Mouse (Mus musculus) right cerebral cortex, postnatal 36 days (tissue): Measurements from ENCODE around the gene Hspd1.
"Not testable (repeated sequence)": the region's sequence is repeated elsewhere in the genome, so short reads cannot be mapped to it uniquely, and the experiment has no call there.

Source experiments
- DNase-seq, 2 experiments: peaks; one replicate each; pipeline ENCODE4 v3.0.0; 2022; ENCODE audit warnings: low spot score in 2 of 2, mixed read lengths in 1 of 2

Hspd1 gene

GRCm38 (mm10) chr1:55087932-55088610, at the start of gene Hspd1, which contains the start of gene Hspe1:
TSS of gene Hspd1 (minus strand) at chr1:55088243.
TSS of gene Hspe1 (plus strand) at chr1:55088132.
- DNase-seq: peak; percentile 95 to 96

DNA sequence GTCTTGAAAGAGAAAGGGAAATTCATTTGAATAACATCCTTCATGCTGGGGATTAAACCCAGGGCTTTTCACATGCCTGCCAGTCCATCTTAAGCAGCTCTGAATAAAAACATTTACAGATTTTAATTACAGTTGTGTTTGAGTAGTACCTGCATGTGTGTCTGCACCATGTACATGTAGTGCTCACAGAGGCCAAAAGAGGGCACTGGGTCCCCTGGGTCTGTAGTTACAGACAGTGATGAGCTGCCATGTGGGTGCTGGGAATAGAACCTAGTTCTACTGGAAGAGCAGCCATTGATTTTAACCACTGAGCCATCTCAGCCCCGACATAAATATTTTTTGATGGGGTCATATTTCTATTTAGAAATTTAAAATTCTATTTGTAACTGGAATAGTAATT, 47.8 kb upstream of the Hspd1 start:
- DNase-seq: no peak

DNA sequence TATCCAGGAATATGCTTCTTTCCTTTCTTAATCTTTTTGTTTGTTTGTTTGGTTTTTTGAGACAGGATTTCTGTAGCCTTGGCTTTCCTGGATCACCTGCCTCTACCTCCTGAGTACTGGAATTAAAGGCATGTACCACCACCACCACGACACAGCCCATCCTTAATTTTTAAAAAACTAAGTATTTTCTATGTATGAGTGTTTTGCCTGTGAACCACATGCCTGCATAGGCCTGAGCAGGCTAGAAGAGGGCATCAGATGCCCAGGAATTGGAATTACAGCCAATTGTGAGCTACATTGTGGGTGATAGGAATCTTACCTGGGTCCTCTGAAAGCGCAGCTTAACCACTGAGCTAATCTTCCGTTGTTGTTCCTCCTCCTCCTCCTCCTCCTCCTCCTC, 46.3 kb upstream of the Hspd1 start:
- no peak for DNase-seq

GRCm38 (mm10) chr1:55133173-55133572, 45.1 kb upstream of the Hspd1 start:
- DNase-seq: no peak

DNA sequence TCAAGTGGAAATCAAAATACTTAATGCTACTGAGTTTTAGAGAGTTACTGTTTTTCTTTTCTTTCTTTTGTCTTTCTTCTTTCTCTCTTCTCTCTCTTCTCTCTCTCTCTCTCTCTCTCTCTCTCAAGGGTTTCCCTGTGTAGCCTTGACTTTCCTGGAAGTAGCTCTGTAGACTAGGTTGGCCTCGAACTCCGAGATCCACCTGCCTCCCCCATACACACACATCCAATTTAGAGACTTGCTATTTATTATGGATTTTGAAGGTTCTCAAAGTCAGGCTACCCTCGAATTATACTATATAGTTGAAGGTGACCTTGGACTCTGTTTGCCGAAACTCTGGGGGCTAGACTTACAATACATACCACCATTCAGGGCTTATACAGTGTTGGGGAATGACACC, 44.3 kb upstream of the Hspd1 start:
- DNase-seq: no peak

DNA sequence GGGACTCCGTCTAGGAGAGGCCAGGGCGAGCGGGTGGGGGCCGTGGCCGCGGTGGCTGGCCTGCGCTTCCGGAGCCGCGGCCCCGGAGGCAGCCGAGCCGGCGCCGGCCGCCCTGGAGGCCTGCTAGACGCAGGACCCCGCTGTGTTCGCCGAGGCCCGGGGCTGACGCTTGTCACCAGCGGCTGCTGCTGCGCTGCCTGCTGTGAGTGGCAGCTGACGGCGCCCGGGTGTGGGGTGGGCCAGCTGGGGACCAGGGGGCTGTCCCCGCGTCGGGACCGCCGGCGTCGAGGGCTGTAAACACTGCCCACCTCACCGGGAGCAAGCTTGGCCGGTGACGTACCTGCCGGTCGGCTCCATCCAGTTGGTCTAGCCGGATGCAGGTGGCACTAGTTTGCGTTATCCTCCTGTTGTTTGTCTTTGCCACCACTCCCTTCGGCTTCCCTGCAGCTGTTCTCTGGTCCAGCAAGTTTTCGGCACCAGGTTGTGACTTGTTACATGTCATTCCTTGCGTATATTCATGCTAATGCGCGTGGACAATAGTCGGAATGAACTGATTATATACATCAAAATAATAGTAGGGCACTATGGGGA, 43.5 kb upstream of the Hspd1 start:
- peak in 1 of 2 experiments; percentile 29 for DNase-seq

DNA sequence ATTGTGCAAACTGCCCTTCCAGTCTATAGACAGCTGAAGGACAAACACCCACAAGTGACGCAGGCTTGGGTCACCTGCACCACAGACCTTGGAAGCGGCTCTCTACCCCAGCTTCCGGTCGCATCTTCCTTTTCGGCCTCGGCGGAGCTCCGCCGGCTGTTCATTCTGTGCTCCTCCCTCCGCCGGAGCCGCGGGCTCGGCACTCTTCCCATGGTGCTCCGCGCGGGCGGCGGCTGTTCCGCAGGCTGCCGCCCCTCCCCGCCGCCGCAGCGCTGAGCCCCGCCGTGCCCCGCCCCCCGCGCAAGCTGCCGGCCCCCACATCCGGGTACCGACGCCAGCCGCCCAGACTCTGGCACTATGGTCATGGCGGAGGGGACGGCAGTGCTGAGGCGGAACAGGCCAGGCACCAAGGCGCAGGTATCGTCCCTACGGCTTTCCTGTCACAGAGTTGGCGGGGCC, 42.9 kb upstream of the Hspd1 start, which contains the start of gene Mob4:
Gene Mob4 (plus strand): TSS at position 289 of the 459 bp plus-strand sequence.
- DNase-seq: peak; percentile 86 to 87

DNA sequence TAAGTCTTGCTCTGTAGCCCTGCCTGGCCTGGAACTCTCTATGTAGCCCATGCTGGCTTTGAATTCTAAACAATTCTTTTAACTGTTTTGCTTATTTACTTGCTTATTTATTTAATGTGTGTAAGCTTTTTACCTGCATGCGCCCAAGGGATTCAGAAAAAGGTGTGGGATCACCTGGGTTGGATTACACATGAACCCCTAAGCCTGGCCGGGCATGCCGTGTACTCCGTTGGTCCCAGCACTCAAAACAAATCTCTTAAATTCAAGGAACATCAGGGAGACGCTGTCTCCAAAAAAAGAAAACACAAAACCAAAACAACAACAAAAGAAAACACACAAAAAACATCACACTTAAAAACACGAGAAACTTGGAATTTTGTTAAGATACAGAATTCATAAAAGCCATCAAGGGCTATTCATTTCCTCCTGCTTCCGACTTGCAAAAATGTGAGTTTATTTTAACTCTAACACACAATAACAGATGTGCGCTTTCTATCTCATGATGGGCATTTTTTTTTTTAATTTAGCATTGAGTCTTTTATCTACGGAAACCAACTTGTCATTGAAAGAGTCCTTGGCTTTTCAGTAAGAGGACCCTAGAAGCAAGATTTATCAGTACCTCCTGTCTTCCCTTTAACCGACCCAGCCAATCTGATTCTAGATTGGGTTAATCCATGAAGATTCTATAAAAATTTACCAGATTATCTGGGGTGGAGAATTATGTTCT, 42.3 kb upstream of the Hspd1 start:
- DNase-seq: no peak

DNA sequence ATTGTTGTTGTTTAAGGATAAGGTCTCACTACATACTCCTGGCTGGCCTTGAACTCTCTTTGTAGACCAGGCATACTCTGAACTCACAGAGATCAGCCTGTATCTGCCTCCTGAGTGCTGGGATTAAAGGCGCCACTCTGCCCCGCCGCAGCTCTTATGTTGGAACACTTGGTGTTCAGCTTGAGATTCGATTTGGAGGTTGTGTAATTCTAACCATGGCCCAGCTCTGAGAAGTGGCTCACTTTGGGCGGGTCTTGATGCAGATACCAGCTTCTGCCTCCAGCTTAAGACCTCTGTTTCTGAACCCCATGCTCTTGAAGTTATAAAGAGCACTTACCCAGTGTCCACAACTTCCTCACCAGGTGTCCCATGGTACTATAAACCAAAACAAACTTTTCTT, 41.7 kb upstream of the Hspd1 start:
- DNase-seq: no peak

DNA sequence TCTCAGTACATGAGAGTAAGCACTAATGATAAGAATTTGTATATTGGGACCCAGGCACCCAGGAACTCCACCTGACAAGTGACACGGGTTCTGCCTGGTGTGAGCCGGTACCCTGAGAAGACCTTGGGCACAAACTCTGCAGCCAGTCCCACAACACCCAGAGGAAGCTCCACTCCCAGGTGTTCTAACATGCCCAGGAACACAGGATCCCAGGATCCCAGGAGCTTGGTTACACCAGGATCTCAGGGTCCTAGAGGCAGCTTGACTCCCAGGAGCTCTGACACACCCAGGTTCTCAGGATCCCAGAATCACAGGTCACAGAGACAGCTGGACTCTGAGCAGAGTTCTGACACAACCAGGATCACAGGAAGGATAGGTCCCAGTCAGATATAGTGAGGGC, 36.1 kb upstream of the Hspd1 start:
- not testable (repeated sequence) for DNase-seq

GRCm38 (mm10) chr1:55123561-55123960, 35.5 kb upstream of the Hspd1 start:
- no peak for DNase-seq

DNA sequence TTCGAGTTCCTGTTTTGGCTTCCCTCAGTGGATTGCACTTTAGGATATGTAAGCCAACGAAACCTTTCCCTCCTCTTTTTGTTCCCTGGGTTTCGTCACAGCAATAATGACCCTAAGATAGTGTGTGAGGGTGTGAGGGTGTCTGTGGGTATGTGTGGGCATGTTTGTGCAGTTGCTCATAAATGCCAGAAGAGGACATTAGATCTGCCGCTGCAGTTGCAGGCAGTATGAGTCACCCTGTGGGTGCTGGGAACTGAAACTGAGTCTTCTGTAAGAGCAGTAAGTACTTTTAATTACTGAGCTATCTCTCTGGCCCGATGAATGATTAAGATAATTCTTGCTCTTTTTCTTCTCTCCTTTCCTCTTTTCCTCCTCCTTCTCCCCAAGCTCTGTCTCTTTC, 35.0 kb upstream of the Hspd1 start:
- no peak for DNase-seq

DNA sequence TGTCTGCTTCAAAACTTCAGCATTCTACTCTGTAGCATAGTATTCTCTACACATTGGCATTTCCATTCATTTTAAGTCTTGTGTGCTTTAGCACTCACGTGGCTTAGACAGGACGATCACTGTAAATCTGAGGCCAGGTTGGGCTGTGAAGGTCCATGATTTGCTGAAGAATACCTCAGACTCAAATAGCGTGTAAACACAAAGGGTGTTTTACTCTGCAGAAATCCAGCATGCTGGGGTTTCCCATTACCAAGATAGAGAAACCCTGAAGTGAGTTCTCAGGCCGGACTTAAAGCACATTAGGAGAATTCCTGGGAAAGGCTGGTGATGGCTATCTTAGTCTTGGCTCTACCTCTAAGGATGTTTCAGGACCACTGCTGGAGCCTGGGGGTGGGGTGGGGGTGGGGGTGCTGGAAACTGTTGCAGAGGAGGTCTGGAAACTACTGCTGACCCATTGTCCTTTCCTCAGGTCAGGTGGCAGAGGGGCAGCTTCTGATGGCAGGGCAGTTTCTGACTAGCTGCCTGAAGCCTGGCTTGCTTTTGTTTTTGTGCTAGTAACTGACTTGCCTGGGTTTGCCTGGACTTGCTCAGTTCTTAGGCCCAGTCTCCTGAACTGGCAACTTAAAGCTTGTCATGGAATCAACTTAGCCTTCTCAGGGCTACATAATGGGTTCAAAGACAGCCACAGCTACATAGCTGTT, 21.2 kb upstream of the Hspd1 start:
- DNase-seq: no peak

GRCm38 (mm10) chr1:55108473-55108872, 20.4 kb upstream of the Hspd1 start:
- no peak for DNase-seq

GRCm38 (mm10) chr1:55107644-55108043, 19.6 kb upstream of the Hspd1 start:
- no peak for DNase-seq

GRCm38 (mm10) chr1:55106919-55107585, 19.0 kb upstream of the Hspd1 start:
- no peak for DNase-seq

- DNase-seq: no peak
These were observed 4.4 kb upstream of the Hspd1 start for GRCm38 (mm10) chr1:55092469-55092868.

DNA sequence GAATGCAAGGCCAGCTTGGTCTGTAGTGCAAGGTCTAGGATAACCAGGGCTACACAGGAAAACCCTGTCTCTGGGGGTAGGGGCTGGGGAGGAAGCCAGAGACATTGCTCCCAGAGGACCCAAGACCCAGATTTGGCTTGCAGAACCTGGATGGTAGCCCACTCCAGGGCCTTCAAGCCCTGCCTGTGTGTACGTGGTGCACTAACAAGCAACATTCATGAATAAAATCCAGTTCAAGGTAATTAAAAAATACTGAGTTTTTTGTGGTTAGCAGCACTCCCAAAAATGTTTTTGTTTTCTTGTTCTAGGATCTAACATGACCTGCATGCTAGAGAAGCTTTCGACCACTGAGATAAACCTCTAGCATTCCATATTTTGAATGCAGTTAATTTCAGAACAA, 4.0 kb upstream of the Hspd1 start:
- DNase-seq: no peak

DNA sequence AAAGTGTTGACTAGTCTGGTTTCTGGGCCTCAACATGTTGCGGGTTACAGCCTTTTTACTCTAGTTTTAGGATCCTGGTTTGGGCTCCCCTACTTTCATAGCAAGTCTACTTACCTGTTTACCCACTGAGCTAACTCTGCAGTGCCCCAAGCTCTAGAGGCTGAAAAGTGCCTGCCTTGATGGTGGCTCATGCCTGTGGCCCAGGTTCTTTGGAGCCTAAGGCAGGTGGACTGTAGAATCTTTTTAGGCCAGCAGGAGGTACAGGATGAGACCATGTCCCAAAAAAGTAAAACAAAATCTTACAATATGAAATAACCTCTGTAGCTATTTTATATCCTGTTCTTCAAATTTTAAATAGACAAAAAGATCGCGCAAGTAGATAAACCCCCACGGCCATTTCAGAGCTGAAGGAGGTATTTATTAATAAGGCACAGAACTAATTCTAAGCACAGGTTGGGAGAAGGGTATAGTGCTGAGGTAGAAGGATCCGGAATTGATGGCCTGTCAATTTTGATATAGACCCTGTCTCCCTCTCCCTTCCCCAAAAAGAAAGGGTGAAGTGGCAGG, 1.5 kb upstream of the Hspd1 start:
- no peak for DNase-seq

DNA sequence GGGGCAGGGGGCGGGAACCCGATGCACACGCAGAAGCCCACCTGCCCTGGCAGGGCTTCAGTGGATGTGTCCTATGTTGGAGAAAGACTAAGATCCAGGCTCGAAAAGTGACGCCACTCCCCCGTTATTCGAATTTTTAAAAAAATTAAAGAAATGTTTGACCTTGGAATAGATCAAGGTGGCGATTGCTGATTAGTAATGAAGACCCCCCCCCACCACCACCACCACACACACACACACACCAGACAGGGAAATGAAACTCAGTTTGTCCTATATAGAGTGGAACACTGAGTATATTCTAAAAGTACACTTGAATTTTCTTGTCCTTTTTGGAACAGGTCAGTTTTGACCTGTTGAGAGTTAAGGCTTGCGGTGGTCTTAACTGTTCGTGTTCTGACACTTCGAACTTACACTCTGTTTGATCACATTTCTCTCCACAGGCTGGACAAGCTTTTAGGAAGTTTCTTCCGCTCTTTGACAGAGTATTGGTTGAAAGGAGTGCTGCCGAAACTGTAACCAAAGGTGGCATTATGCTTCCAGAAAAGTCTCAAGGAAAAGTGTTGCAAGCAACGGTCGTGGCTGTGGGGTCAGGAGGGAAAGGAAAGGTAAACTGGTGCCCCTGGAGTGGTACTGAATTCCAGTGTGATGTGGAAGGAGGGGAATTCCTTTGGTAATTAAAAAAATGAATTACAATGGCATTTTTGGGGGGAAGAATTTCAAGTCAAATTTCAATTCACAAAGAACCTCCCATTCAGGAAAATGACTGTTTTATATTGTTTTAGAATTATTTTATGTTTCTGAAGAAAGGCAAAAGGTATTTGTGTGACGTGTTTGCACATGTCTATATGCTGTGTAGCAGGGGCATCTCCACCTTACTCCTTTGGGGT, 811 bp upstream of the Hspd1 start:
- no peak for DNase-seq
